Mouse (Mus musculus): ENCODE data around the gene Gm21962. TPM values are rescaled to one million over a fixed set of nuclear protein-coding genes. Genes with fewer than 3 reads are reported as not detected.

Gene Gm21962
- polyA plus RNA-seq (2014; fragmentation: Illumina TruSeq; extraction: RNeasy Lipid Tissue Mini Kit (QIAGEN cat#74804)) = not detected

GRCm38 (mm10) chr3:137671224-137671623, at the start of gene Gm21962:
Gene Gm21962, plus strand, starts transcription at chr3:137671524.

Other genes with a start within 250 kb of the Gm21962 start
- gene Ddit4l, start 49.9 kb upstream of the Gm21962 start, polyA plus RNA-seq (2014; fragmentation: Illumina TruSeq; extraction: RNeasy Lipid Tissue Mini Kit (QIAGEN cat#74804)) = 134 TPM
- 933 TPM for gene H2afz, start 193.0 kb downstream of the Gm21962 start, polyA plus RNA-seq (2014; fragmentation: Illumina TruSeq; extraction: RNeasy Lipid Tissue Mini Kit (QIAGEN cat#74804))
- 59.4 TPM for gene Dnajb14, start 196.2 kb downstream of the Gm21962 start, polyA plus RNA-seq (2014; fragmentation: Illumina TruSeq; extraction: RNeasy Lipid Tissue Mini Kit (QIAGEN cat#74804))
- 49.7 TPM for gene Lamtor3, start 247.0 kb downstream of the Gm21962 start, polyA plus RNA-seq (2014; fragmentation: Illumina TruSeq; extraction: RNeasy Lipid Tissue Mini Kit (QIAGEN cat#74804))

Measured in ovary, adult 10 weeks (tissue).